Mouse (Mus musculus) limb, embryonic 13.5 days (tissue): ENCODE data around the gene G3bp2. TPM values are rescaled to one million over a fixed set of nuclear protein-coding genes. Genes with fewer than 3 reads are reported as not detected.

Experiments used
- ATAC-seq: fragments of 200-750 bp; cut with Nextera tagmentation; 2 replicates; pipeline ENCODE4 v1.8.0; 2017; ENCODE audit warnings: low read depth, moderate number of reproducible peaks, moderate TSS enrichment; ENCODE audit not compliant: low FRiP score
- H3K27ac ChIP-seq: fragments of 300-500 bp; sonication (generic); 2 replicates; pipeline ENCODE4 v1.5.1; 2015; ENCODE audit warnings: inconsistent platforms, mild to moderate bottlenecking, moderate library complexity
- H3K27me3 ChIP-seq: fragments of 300-500 bp; sonication (generic); 2 replicates; pipeline ENCODE4 v1.6.1; 2015; ENCODE audit warnings: mild to moderate bottlenecking, inconsistent platforms
- H3K36me3 ChIP-seq: fragments of 300-500 bp; sonication (generic); 2 replicates; pipeline ENCODE4 v1.6.1; 2015; ENCODE audit warnings: inconsistent platforms, mild to moderate bottlenecking, moderate library complexity
- H3K4me1 ChIP-seq: fragments of 300-500 bp; sonication (generic); 2 replicates; pipeline ENCODE4 v1.6.1; 2015; ENCODE audit warnings: inconsistent platforms
- H3K4me2 ChIP-seq: fragments of 300-500 bp; sonication (generic); replicated peaks from 2 replicates; pipeline ENCODE4 v1.6.1; 2015; ENCODE audit warnings: inconsistent platforms, mild to moderate bottlenecking, moderate library complexity
- H3K4me3 ChIP-seq: fragments of 300-500 bp; sonication (generic); 2 replicates; pipeline ENCODE4 v1.5.1; 2015; ENCODE audit warnings: moderate library complexity, mild to moderate bottlenecking, inconsistent platforms
- H3K9ac ChIP-seq: fragments of 300-500 bp; sonication (generic); 2 replicates; pipeline ENCODE4 v1.6.1; 2015; ENCODE audit warnings: mild to moderate bottlenecking, inconsistent platforms
- H3K9me3 ChIP-seq: fragments of 300-500 bp; sonication (generic); 2 replicates; pipeline ENCODE4 v1.6.1; 2016; ENCODE audit warnings: inconsistent platforms
- WGBS: fragments of 180-500 bp; shearing (Covaris S2); methylation state at CpG from one replicate; pipeline ENCODE4 v1.1.7; 2015; 5-methylcytosine and 5-hydroxymethylcytosine counted together
- polyA plus RNA-seq: library from polyadenylated mRNA; unstranded; fragments of >200 nt; fragmentation: Nextera tagmentation; extraction: Ambion mirVana; gene quantifications from 2 replicates; pipeline ENCODE4 v1.2.1, GENCODE M21; 2015

The G3bp2 gene
- polyA plus RNA-seq, 1 experiment from 2014 or later: 209 TPM

GRCm38 (mm10) chr5:92076273-92076672, 7.2 kb downstream of the G3bp2 start:
- 88% methylated on average over 1 of the region's 1 CpGs for WGBS

GRCm38 (mm10) chr5:92074061-92074460, 9.5 kb downstream of the G3bp2 start:
- Histone ChIP-seq H3K4me1 (peaks cover 4% of the 10 kb centered on the region; the same call in 1 of the 2 replicates), H3K4me3 (no peak overlapping the region), H3K36me3 (peaks cover 24% of the 10 kb centered on the region), H3K4me2 (no peak overlapping the region), H3K9ac (no peak overlapping the region), H3K27ac (no peak overlapping the region), H3K9me3 (no peaks in the 10 kb centered on the region), H3K27me3 (no peaks in the 10 kb centered on the region)
- 94% methylated on average over 14 of the region's 14 CpGs for WGBS
- no peak for ATAC-seq

More at GRCm38 (mm10) chr5:92076273-92076672, 7.2 kb downstream of the G3bp2 start:
- Histone ChIP-seq H3K4me2 (no peak overlapping the region), H3K27ac (no peak overlapping the region), H3K4me3 (no peak overlapping the region), H3K9me3 (no peaks in the 10 kb centered on the region), H3K36me3 (peaks cover 13% of the 10 kb centered on the region), H3K27me3 (no peaks in the 10 kb centered on the region), H3K4me1 (peaks cover 21% of the 10 kb centered on the region), H3K9ac (no peak overlapping the region)
- no peak for ATAC-seq

- 96% methylated on average over 2 of the region's 2 CpGs for WGBS
- Histone ChIP-seq H3K4me1 (no peaks in the 10 kb centered on the region), H3K27me3 (no peaks in the 10 kb centered on the region), H3K9ac (no peak overlapping the region), H3K9me3 (no peaks in the 10 kb centered on the region), H3K36me3 (peaks cover 75% of the 10 kb centered on the region), H3K4me2 (no peak overlapping the region), H3K27ac (no peak overlapping the region), H3K4me3 (no peak overlapping the region)
- ATAC-seq: no peak
Observed at GRCm38 (mm10) chr5:92063192-92063591, 20.3 kb downstream of the G3bp2 start.

- peaks cover 61% of the 10 kb centered on the region for H3K36me3 ChIP-seq
Observed at GRCm38 (mm10) chr5:92052866-92053265, 30.7 kb downstream of the G3bp2 start.

GRCm38 (mm10) chr5:92050419-92050818, 33.1 kb downstream of the G3bp2 start:
- no peaks in the 10 kb centered on the region for H3K4me1 ChIP-seq
- 86% methylated on average over 3 of the region's 3 CpGs for WGBS
- no peaks in the 10 kb centered on the region for H3K27me3 ChIP-seq
- H3K4me2 ChIP-seq: no peak overlapping the region
- H3K9me3 ChIP-seq: no peaks in the 10 kb centered on the region
- H3K36me3 ChIP-seq: peaks cover 37% of the 10 kb centered on the region
- no peak overlapping the region for H3K27ac ChIP-seq
- no peak for ATAC-seq
- H3K4me3 ChIP-seq: no peak overlapping the region
- no peak overlapping the region for H3K9ac ChIP-seq

More at GRCm38 (mm10) chr5:92052866-92053265, 30.7 kb downstream of the G3bp2 start:
- H3K4me1 ChIP-seq: no peaks in the 10 kb centered on the region
- no peaks in the 10 kb centered on the region for H3K9me3 ChIP-seq
- H3K4me3 ChIP-seq: no peak overlapping the region
- ATAC-seq: no peak
- H3K27ac ChIP-seq: no peak overlapping the region
- no peaks in the 10 kb centered on the region for H3K27me3 ChIP-seq
- no peak overlapping the region for H3K9ac ChIP-seq
- no peak overlapping the region for H3K4me2 ChIP-seq
- whole genome bisulfite sequencing: 90% methylated on average over 6 of the region's 6 CpGs

GRCm38 (mm10) chr5:92043783-92044182, 39.7 kb downstream of the G3bp2 start, which contains the start of gene Cdkl2:
TSS of gene Cdkl2 (minus strand) at chr5:92043883.
- ATAC-seq: no peak
- H3K9ac ChIP-seq: peak within 1 kb of the TSS; percentile 66
- peak within 1 kb of the TSS; percentile 95 for H3K4me2 ChIP-seq
- H3K36me3 ChIP-seq: no peaks in the 10 kb centered on the region
- 72% methylated on average over 4 of the region's 4 CpGs for WGBS
- H3K9me3 ChIP-seq: no peaks in the 10 kb centered on the region
- H3K4me3 ChIP-seq: peak within 1 kb of the TSS; percentile 76
- no peak within 1 kb of the TSS for H3K27ac ChIP-seq
- peaks cover 30% of the 10 kb centered on the region for H3K27me3 ChIP-seq
- H3K4me1 ChIP-seq: peaks cover 3% of the 10 kb centered on the region; the same call in 1 of the 2 replicates

GRCm38 (mm10) chr5:92042377-92043348, 40.9 kb downstream of the G3bp2 start:
- no peaks in the 10 kb centered on the region for H3K36me3 ChIP-seq
- H3K9ac ChIP-seq: peak overlapping the region; percentile 66
- peak overlapping the region; percentile 76 for H3K4me3 ChIP-seq
- peaks cover 3% of the 10 kb centered on the region; the same call in 1 of the 2 replicates for H3K4me1 ChIP-seq
- peaks cover 30% of the 10 kb centered on the region for H3K27me3 ChIP-seq
- H3K27ac ChIP-seq: no peak overlapping the region
- WGBS: under 1% methylated on average over 68 of the region's 68 CpGs
- ATAC-seq: peak; percentile 98
- no peaks in the 10 kb centered on the region for H3K9me3 ChIP-seq
- H3K4me2 ChIP-seq: peak overlapping the region; percentile 95

GRCm38 (mm10) chr5:92019960-92020359, 63.6 kb downstream of the G3bp2 start:
- no peak overlapping the region for H3K4me3 ChIP-seq
- H3K9ac ChIP-seq: no peak overlapping the region
- 63% methylated on average over 2 of the region's 2 CpGs for WGBS
- H3K4me1 ChIP-seq: no peaks in the 10 kb centered on the region
- H3K36me3 ChIP-seq: no peaks in the 10 kb centered on the region
- H3K9me3 ChIP-seq: no peaks in the 10 kb centered on the region
- no peak overlapping the region for H3K27ac ChIP-seq
- no peak overlapping the region for H3K4me2 ChIP-seq
- H3K27me3 ChIP-seq: no peaks in the 10 kb centered on the region
- no peak for ATAC-seq

- H3K9me3 ChIP-seq: no peaks in the 10 kb centered on the region
- H3K27me3 ChIP-seq: no peaks in the 10 kb centered on the region
- H3K9ac ChIP-seq: no peak overlapping the region
- no peak for ATAC-seq
- 71% methylated on average over 7 of the region's 7 CpGs for WGBS
- no peak overlapping the region for H3K4me2 ChIP-seq
- H3K4me3 ChIP-seq: no peak overlapping the region
- no peaks in the 10 kb centered on the region for H3K4me1 ChIP-seq
- H3K27ac ChIP-seq: no peak overlapping the region
- no peaks in the 10 kb centered on the region for H3K36me3 ChIP-seq
Observed at GRCm38 (mm10) chr5:92011756-92012155, 71.8 kb downstream of the G3bp2 start.

- no peak overlapping the region for H3K4me3 ChIP-seq
- no peaks in the 10 kb centered on the region for H3K9me3 ChIP-seq
- no peak for ATAC-seq
- no peak overlapping the region for H3K9ac ChIP-seq
- H3K27ac ChIP-seq: no peak overlapping the region
- WGBS: 18% methylated on average over 2 of the region's 2 CpGs
- H3K4me1 ChIP-seq: no peaks in the 10 kb centered on the region
- H3K4me2 ChIP-seq: no peak overlapping the region
- no peaks in the 10 kb centered on the region for H3K27me3 ChIP-seq
- no peaks in the 10 kb centered on the region for H3K36me3 ChIP-seq
Observed at GRCm38 (mm10) chr5:92009827-92010226, 73.7 kb downstream of the G3bp2 start.

GRCm38 (mm10) chr5:92003011-92003410, 80.5 kb downstream of the G3bp2 start:
- WGBS: 65% methylated on average over 2 of the region's 2 CpGs
- H3K9me3 ChIP-seq: peaks cover 9% of the 10 kb centered on the region
- no peaks in the 10 kb centered on the region for H3K27me3 ChIP-seq
- H3K4me3 ChIP-seq: no peak overlapping the region
- H3K36me3 ChIP-seq: no peaks in the 10 kb centered on the region
- no peak for ATAC-seq
- no peaks in the 10 kb centered on the region for H3K4me1 ChIP-seq
- H3K27ac ChIP-seq: no peak overlapping the region
- H3K9ac ChIP-seq: no peak overlapping the region
- no peak overlapping the region for H3K4me2 ChIP-seq
